Mouse (Mus musculus) spleen, adult 2 months (tissue): ENCODE data around the gene Rccd1.

Source experiments
- CTCF ChIP-seq: fragments of 200-500 bp; IDR thresholded peaks from 2 replicates; pipeline ENCODE4 v1.5.1; 2011; ENCODE audit warnings: mild to moderate bottlenecking, inconsistent platforms; ENCODE audit not compliant: insufficient read depth, insufficient read length, insufficient replicate concordance; ENCODE audit errors: extremely low read depth
- POLR2A ChIP-seq: fragments of 200-500 bp; IDR thresholded peaks from 2 replicates; pipeline ENCODE4 v1.6.1; 2011; ENCODE audit warnings: low read depth, low read length, inconsistent platforms

GRCm38 (mm10) chr7:80326076-80326475 lies 1.8 kb upstream of the Rccd1 start:
- TF ChIP-seq POLR2A (no peak), CTCF (no peak)
